Mouse (Mus musculus) A20 (cell line): ENCODE results near the gene Ift57.
A peak's percentile ranks its signal among the peaks of the same experiment; 100 is the strongest.

Experiments used
- DNase-seq: peaks from one replicate; pipeline ENCODE4 v3.0.0-alpha.2; 2011; ENCODE audit warnings: low read depth, low spot score

Gene Ift57

GRCm38 (mm10) chr16:49792446-49792878 lies 93.4 kb downstream of the Ift57 start:
- no peak for DNase-seq

GRCm38 (mm10) chr16:49793596-49793995 lies 94.6 kb downstream of the Ift57 start:
- DNase-seq: no peak

- DNase-seq: no peak
These were observed 97.2 kb downstream of the Ift57 start for GRCm38 (mm10) chr16:49796271-49796670.

- no peak for DNase-seq
These were observed 97.9 kb downstream of the Ift57 start for GRCm38 (mm10) chr16:49796954-49797353.

- no peak for DNase-seq
These were observed 99.8 kb downstream of the Ift57 start for GRCm38 (mm10) chr16:49798790-49799189.

GRCm38 (mm10) chr16:49799597-49800561 lies 100.8 kb downstream of the Ift57 start, which contains the start of gene Cd47:
Gene Cd47, plus strand, starts transcription at chr16:49800533.
- peak; percentile 88 for DNase-seq

GRCm38 (mm10) chr16:49800996-49801395 lies 102.0 kb downstream of the Ift57 start:
- DNase-seq: no peak

GRCm38 (mm10) chr16:49801399-49801798 lies 102.4 kb downstream of the Ift57 start:
- peak; percentile 70 for DNase-seq

GRCm38 (mm10) chr16:49802993-49803392 lies 104.0 kb downstream of the Ift57 start:
- no peak for DNase-seq

GRCm38 (mm10) chr16:49803932-49804461 lies 105.0 kb downstream of the Ift57 start:
- no peak for DNase-seq

- DNase-seq: no peak
These were observed 107.9 kb downstream of the Ift57 start for GRCm38 (mm10) chr16:49806920-49807319.

- DNase-seq: no peak
These were observed 108.4 kb downstream of the Ift57 start for GRCm38 (mm10) chr16:49807419-49807841.

- no peak for DNase-seq
These were observed 108.9 kb downstream of the Ift57 start for GRCm38 (mm10) chr16:49807862-49808430.

GRCm38 (mm10) chr16:49811897-49812296 lies 112.9 kb downstream of the Ift57 start:
- DNase-seq: no peak

GRCm38 (mm10) chr16:49812821-49813616 lies 114.0 kb downstream of the Ift57 start:
- DNase-seq: no peak

- DNase-seq: no peak
These were observed 115.4 kb downstream of the Ift57 start for GRCm38 (mm10) chr16:49814419-49814818.
